Mouse (Mus musculus): ENCODE data around the gene Vmo1.

DNA sequence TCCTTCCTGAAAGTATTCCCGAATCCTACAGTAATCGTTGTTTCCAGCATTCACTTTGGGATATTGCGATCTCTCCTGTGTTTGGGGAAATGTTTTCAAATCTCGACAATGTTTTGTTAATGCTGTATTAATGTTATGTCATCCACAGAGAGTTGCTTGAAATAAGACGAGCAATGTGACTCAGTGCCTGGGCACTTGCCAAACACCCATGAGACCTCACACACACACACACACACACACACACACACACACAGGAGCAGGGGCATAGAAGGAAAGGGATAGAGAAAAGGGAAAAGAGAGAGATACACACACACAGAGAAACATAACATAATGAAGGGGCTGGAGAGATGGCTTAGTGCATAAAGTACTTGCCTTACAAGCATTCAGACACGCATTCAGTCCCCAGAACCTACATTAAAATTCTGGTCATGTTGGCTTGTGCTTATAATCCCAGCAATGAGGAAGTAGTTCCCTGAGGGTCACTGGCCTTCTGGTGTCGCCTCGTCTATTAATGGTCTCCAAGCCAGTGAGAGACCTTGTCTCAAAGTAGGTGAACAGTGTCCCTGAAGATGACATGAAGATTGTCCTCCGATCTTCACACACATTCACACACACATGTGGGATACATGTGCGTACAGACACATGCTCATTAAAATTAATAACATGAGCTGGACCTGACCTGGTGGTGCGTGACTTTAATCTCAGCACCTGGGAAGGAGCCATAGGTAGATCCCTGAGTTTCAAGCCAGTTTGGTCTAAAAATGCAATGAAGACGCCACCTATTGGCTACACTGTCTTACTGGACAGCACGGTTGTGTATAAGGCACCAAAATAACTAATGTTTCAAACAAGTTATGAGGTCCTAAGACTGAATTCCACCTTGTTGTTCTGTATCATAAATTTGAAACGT lies 14.6 kb downstream of the Vmo1 start:
- TF ChIP-seq CTCF (IDR thresholded peaks at IDR 0.05; ENCODE audit: low read depth, low read length) = no peak
- TF ChIP-seq POLR2A (IDR thresholded peaks at IDR 0.05; ENCODE audit: insufficient read depth, low read length) = no peak
- TF ChIP-seq EP300 (IDR thresholded peaks at IDR 0.05; ENCODE audit: insufficient read depth, low read depth, low read length) = no peak

All from ES-Bruce4 (cell line).